Mouse (Mus musculus) cerebellum, postnatal 14 days (tissue): ENCODE results near the gene Ggt5.
"Not testable (repeated sequence)": the region's sequence is repeated elsewhere in the genome, so short reads cannot be mapped to it uniquely, and the experiment has no call there.

ENCODE experiments used
- DNase-seq, 2 experiments: peaks; one replicate each; pipeline ENCODE4 v3.0.0; 2021; ENCODE audit warnings: mixed read lengths in 2 of 2

Ggt5 gene

DNA sequence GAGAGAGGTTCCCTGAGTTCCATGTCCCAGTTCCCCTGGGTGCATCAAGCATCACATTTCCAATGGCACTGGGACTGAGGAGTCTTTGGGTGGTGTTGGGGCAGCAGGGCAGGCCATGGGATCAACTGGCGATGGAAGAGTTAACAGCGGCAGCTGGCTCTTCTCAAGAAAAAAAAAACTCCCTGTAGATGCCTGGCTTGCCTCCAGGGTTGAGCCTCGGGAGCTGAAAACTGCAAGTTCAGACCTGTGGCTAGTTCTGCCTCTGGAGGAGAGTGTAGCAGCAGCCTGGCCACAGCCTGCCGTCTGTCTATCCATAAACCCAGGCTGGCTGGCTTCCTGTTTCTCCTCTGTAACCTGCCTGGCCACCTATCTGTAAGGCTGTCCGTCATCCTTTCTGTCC, at the start of gene Ggt5:
Gene Ggt5 (plus strand): TSS at position 212 of the 400 bp plus-strand sequence.
- DNase-seq = peak; percentile 26 to 58

DNA sequence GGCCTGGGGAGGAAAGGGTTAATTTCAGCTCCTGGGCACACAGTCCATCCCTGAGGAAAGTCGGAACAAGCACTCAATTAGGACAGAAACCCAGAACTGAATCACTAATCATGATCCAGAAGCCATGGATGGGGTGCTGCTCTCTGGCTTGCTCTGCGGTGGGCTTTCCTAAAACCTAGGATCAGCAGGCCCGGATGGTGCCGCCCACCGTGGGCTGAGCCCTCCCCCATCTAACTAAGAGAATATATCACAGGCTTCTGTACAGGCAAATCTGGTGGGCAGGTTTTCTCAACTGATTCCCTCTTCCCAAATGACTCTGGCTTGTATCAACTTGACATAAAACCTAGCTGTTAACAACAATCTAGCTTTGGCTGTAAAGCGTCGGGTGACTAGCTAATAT, 41.2 kb upstream of the Ggt5 start:
- no peak for DNase-seq

DNA sequence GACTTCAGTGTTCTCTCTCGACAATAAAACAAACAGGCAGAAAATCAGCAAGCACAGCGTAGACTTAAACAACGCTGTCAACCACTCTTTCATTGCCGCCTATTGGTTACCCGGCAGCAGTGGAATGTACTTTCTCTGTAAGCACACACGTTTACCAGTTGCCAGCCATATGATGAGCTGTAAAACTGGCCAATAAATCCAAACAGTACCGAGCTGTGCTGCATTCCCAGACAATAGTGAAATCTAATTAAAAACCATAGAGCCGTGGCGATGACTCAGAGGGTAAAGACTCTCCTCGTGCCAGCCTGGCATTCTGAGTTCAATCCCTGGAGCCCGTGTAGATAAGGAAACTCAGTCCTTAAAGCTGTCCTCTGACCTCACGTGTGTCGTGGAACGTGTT, 40.7 kb upstream of the Ggt5 start:
- no peak for DNase-seq

DNA sequence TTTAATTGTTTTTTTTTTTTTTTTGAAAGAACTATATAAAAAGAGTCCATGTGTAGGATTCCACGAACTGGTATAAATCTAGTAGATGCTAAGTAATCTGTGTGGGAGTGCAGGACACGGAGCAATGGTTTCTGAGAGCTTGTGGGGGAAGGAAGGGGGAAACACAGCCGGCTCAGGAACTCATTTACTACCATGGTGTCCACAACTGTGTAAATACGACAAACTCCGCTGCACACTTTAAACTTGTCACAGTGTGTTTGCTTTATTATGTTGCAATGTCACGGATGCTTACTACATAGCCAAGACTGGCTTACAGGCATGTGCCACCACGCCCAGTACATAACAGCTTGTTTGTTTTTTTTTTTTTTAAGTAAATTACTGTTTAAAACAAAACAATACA, 39.3 kb upstream of the Ggt5 start:
- DNase-seq = no peak

DNA sequence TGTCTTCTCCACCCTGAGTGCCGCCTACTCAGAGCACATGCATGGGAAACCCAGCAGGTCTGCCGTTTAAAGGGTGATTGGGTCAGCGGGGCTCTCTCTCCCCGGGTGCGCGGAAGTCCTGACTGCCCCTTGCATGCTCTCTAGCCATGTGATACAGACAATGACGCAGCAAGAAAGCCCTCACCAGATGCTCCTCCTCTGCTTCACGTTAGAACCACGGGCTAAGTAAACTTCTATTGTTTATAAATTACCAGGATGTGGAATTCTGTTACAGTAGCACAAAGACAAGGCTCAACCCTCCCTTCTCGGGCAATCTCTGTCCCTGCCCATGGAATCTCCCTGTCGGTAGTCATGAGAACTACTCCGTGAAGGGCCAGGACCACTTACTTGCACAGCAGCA, 38.0 kb upstream of the Ggt5 start:
- no peak for DNase-seq

DNA sequence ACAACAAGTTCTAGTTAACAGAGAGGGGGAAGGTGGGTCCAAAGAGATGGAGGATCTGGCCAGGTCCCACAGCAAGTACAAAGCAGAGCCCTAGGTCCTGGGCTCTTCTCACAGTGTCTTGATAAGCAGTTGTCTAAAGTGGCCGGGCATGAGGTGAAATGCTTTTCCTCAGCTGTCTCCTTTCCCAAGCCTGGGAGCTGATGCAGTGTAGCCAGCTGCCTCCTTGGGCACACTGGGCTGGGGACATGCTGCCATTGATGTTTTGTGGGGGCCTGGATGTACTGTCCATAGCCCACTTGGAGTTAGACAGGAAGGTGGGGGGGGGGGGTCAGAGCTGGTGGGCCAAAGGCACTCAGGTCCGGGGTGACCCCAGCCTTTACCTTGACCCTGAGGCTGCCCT, 37.0 kb upstream of the Ggt5 start:
- no peak for DNase-seq

DNA sequence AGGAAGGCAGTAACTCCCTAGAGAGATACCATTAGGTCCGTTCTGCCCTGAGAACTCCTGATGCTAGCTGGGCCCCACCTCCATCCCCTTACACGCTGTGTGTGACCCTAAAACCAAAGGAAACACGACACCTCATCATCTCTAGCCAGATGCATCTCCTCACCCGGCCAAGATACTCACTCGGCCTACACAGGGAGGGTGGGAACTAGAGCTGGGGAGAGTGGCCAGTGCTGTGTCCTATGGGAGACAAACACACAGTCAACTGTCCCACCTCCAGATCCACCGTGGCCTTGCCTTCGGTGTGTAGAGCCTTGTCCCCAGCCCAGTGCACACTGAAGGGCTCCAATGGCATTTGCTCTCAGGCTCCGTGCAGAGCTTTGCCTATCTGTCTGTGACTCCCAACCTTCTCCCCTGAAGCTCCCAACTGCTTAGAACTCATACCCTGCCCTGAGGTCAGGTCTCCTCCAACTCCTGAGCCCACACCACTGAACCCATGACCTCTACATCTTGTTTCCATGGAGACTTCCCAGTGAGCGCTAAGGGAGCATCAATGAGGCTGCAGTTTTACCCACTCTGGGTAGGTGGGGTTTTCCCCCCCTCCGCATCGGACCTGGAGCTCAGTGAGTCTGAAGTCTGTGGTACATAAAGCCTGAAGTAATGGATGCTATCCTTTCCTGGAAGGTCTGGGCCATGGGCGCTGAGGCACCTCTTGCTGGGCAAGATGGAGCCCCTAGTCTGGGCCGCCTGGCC, 36.3 kb upstream of the Ggt5 start:
- DNase-seq = no peak

DNA sequence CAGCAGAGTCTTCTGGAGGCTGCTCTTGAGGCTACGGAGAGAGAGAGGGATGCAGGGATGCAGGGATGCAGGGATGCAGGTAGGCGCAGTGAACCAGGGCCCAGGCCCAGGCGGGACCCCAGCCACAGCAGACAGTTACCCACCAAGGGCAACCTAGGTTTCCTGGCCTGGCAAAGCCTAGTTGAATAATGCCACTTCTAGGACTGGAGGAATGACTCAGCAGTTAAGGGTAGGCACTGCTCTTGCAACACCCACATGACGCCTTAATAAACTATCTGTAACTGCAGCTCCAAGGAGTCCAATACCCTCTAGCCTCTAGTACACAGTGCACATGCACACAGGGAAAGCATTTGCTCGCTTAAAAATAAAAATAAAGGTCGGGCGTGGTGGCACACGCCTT, 35.0 kb upstream of the Ggt5 start:
- no peak for DNase-seq

DNA sequence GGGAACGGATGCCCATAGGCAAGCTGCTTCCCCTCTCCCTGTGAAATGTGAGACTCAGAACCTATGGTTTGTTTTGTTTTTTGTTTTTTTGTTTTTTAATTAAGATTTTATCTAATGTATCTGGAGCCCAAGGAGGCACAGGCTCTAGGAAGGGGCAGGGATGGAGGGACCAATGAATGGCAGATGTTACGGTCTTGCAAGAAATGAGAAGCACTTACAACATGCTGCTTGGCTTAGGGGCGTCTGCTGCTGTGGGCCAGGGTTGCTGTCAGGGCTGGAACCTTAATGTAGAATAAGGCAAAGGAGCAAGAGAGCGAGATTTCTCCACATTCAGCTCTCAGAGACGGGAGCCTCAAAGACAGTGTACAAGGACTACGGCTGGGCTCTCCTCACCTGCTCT, 33.6 kb upstream of the Ggt5 start:
- DNase-seq = no peak

DNA sequence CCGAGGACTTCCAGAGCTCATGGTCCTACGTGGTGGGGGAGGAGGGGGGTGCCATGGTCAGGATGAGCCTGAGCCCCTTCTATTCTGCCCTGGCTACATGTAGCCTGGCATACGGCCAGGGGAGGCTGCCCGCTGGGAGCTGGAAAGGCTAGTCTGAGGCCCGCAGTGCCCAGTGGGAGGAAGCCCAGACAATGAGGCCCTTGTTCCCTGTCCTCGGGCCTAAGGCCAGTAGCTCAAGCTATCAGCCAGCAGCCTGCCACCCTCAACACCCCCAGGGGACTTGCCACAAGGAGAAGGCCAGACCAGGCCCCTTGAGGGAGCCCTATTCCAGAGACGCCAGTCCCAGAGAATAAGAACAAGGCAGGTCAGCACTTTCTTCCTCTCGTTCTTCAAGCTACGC, 33.1 kb upstream of the Ggt5 start:
- DNase-seq = peak; percentile 71 to 76

DNA sequence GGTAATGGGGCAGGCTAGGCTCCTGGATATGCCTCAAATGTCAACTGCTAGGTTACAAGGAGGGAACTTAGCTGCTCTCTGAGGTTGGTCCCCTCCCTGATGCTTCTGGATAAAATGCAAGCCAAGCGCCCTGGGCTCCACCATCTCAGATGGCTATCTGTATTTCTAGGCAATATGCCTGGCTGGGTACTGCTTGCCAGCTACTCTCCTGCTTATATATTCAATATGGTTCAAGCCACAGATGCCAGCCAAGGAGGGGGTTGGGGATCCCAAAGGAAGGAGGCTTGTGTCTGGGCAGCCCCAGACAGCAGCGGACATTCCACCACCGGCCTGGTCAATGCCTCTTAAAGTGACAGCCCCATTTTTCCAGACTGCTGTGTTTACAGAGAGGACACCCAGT, 30.6 kb upstream of the Ggt5 start:
- DNase-seq = peak; percentile 87 to 91

DNA sequence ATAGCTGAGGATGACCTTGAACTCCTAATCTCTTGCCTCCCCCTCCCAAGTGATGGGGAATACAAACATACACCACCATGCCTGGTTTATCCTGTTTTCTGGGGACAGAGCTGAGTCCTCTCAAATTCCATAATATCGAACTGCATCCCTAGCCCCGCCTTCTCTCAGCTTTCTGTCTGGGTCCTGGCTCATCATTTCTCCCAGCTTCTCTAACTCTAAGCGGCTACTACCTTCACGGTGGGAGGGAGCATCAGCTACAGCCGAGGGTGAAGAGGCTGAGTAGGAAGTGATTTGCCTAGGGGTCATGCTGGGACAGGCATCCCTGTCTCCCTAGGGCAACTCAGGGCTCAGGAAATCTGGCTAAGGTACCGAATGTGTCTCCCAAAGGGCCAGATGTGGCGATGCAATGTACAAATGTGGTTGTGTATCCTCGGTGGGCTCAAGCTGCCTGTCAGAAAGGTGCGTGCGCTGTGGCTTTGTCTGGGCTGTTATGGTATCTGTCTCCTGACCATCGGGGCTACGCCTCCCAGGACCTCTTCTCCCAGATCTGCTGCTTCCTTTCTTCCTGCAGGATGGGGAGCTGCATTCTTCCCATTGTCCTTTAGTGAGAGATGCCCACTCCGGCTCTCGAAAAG, 30.0 kb upstream of the Ggt5 start:
- DNase-seq = no peak

DNA sequence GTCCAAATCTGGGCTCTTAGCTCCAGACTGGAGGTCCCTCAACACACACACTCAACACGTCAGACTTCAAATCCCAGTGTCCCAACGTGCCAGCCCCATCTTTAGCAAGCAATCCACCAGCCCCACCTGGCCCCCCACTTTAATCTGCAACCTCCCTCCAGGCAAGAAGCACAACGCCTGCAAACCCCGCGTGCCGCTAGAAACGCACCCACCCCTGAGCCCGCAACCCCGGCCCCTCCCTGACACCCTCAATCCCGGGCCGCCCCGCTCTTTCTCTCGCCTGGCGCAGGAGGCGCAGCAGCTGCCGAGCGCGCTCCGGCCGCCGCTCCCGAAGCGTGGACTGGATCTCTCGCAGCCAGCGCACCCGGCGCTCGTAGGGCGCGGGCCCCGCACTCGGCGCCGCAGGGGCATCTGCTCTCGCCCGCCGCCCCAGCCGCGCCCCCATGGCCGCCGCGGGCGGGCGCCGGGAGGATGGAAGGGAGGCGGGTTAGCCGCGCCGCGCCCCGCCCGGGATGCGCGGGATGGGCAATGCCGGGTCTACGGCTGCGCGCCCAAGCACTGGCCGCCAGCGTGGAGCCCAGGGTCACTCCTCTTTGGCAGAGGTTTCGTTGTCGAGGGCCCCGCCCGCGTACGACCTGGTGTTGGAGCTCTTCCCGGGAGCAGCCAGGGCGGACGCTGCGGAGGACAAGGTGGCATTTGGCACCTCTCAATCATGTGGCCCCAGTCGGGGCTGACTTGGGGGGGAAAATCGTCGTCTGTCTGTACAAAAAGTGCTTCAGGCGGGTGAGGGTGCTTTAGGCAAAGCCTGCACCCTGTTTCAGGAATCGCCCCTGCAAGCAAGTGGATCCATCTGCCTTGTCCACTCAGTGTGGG, 29.2 kb upstream of the Ggt5 start, which contains the start of gene Lrrc75b:
Gene Lrrc75b (minus strand): TSS at position 655 of the 873 bp plus-strand sequence.
- DNase-seq = peak; percentile 83 to 88

DNA sequence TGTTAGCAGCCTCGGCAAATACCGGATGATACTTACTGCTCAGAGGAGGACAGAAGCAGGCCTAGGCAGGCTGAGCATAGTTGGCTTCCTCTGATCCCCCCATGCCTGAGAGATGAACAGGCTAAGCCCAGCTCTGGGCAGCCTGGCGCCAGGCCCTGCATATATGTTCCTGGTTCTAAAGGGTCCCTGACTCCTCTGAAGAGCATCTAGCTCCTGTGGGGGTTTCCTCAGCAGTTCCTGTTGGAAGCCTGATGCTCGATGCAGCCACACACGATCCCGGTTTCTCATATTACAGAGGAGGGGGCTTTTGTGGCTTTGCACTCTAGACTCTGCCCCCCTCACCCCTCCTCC, 28.6 kb upstream of the Ggt5 start:
- no peak for DNase-seq

DNA sequence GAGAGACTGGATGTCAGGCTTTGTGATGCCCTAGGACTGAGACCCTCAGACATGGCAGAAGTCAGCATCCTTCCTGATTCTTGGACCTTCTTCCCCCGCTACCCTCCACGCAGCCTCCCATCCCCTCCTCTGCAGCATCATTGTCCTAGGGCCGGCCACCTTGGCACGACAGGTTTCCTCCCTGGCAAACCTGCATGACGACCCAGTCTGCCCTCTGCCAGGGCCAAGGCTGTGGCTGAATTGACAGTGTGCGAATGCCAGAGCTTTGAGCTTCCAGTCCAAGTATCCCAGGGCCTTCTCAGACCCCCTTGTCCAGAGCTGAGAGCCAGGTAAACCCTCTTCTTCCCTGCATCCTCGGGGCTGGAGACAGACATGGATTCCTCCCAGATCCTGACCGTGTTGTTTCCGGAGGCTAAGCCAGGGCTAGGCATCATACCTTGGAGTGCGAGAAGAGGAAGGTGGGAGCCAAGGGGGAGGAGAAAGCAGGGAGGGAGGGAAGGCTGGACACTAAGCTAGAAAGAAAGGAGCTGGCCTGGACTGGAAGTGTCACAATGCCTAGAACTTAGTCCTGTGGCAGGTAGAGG, 28.0 kb upstream of the Ggt5 start, which contains the start of gene Ggt1:
Gene Ggt1 (plus strand): TSS at position 534 of the 584 bp plus-strand sequence.
- DNase-seq = peak; percentile 65 to 74

DNA sequence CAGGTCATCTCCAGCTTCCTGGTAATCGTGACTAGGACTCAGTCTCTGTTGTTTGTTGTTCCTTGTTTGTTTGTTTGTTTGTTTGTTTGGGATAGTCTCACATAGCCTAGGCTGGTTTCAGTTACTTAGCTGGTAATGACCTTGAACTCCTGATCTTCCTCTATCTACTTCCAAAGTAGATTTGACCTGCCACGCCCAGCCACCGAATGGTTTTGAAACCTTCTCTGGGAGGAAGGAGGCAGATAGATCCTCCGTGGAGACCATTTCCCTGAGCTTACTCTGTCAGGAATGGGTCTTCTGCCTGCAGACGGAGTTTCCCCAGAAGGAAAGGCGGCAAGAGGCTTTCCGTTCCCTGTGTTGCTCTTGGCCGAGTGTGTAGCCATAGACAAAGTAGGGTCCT, 26.5 kb upstream of the Ggt5 start:
- no peak for DNase-seq

DNA sequence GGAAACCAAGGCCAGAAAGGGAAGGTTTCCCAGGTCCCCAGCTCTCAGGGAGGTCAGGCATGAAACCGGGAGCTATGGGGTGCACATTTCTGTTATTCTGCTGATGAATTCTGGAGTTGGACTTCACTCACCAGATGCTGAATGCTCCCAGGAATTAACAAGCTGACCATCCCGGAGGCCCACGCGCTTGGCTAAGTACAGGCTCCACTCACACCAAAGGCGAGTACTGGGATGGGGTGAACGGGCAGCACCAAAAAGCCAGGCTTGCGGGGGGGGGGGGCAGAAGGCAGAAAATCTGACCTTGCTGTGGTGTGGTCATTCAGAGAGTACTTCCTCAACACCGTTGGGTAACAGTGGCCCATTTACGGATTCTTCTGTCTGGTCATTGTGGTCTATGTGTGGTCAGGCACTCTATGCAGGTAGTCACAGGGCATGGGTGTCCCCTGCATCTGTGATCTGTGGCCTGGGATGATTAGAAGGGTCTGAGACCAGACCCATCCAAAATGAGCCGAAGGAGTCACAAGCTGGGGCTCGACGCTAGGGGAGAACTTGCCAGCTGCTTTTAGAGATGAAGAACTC, 24.4 kb upstream of the Ggt5 start:
- no peak for DNase-seq

DNA sequence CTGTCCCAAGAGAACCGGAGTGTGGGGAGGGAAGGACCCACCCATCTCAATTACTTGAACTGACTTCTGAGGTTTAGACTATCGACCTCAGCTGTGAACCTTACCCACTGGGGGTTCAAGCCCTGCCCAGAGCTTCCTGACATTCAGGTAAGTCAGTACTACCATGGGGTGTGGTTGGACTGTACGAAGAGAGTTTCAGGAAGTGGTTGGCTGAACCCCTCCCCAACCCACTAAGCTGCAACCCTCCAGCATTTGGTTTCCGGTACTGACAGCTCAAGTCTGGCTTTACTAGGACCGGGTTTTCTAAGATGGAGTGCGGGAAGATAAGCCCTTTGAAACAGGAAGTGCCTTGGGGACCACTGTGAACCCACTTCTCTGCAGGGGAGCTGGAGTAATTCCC, 23.7 kb upstream of the Ggt5 start:
- no peak for DNase-seq

DNA sequence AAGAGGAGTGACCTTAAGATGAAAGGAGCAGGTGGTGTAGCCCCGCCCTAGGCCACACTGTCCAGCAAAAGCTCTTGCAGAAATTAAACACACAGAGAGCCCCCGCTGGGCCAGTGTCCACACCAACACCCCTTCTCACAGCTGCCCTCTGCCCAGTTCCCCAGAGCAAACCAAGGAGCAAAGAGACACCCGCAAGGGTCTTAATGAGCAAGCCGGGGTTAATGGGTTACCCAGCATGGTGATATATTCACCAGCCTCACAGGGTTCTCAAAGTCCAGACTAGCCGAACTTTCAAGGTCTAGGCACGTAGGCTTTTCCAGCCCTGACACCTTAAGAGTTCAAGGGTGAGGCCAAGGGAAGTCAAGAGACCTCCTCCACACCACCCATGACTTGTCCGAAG, 23.2 kb upstream of the Ggt5 start:
- no peak for DNase-seq

DNA sequence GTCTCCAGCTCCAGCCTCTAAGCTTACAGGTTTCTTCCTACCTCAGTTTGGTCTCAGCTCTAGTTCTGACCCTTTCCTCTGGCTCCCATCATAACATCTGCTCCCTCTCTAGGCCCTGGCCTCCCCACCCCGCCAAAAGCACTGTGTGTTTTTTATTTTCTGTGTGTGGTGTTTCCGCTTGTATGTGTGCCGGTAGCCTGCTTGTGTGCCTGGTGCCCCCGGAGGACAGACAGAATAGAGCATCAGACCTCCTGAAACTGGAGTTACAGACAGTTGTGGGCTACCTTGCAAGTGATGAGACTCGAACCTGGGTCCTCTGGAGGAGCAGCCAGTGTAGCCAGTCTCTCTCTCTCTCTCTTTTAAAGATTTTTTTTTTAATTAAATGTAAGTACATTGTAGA, 22.8 kb upstream of the Ggt5 start:
- no peak for DNase-seq

DNA sequence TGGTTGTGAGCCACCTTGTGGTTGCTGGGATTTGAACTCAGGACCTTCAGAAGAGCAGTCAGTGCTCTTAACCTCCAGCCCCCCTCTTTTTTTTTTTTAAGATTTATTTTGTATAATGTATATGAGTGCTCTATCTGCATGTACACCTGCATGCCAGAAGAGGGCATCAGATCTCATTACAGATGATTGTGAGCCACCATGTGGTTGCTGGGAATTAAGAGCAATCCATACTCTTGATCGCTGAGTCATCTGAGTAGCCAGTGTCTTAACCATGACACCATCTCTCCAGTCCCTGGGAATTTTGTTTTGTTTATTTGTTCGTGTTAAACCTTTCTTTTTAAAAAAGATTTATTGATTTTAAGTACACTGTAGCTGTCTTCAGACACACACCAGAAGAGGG, 22.4 kb upstream of the Ggt5 start:
- not testable (repeated sequence) for DNase-seq

DNA sequence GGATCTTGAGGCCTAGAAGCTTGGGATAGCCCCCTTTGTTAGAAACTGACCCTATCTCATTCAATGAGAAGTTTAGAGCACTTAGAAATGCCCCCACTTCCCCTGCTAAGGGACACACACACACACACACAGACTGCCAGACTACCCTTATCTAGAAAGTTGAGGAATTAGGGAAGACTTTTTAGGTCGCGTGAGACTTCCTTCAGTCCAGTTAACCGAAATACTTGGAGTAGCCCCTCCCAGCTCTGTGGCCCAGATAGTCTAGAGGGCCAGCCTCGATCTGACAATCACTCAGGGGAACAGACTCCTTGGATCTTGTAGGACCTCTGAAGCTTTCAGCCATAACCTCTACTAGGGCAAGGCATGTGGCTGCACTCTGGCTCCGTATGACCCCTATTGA, 21.1 kb upstream of the Ggt5 start:
- no peak for DNase-seq

DNA sequence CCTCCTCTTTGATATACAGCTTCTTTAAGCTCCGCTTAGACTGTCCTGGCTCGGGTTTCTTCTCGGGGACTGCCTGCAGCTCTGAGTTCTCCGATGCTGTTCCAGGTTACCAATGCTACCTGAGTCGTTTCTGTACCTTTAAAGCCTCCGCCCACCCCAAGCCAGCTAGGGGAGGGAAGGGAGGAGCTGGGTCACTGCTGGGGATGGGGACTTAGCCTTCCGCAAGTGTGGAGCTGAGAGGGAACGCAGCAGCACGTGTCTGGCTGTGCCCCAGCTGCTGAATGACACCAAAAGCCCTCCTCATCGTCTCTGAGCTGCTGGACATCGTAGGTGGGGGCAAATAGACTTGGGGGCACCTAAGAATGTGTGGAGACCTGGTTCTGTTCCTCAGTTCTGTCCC, 20.7 kb upstream of the Ggt5 start:
- no peak for DNase-seq
